Mouse (Mus musculus): ENCODE data around the gene Lexm. TPM values are rescaled to one million over a fixed set of nuclear protein-coding genes. Genes with fewer than 3 reads are reported as not detected.

Lexm gene
- polyA plus RNA-seq, 1 experiment from 2014 or later, result 0.23 TPM

DNA sequence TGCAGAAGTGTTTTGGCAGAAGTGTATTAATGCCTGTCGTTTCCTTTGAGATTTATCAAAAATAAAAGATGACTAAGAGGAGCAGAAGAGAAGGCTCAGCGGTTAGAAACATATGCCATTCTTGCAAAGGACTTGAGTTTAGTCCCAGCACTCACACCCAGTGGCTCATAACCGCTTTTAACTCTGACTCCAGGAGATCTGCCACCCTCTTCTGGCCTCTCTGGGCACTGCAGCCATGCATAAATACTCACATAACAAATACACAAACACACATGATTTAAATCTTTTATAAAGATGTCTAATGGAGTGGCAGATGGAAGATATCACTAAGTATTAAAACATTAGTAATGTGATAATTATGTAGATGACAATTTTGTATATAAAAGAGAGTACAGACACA is 20.8 kb downstream of the Lexm start:
- 56% methylated on average over 3 of the region's 3 CpGs for WGBS
- Histone ChIP-seq H3K4me1 (no peaks in the 10 kb centered on the region), H3K27ac (no peak overlapping the region), H3K4me3 (no peak overlapping the region), H3K36me3 (0 out of 2 replicates have a peak, but pooled peaks cover 2% of the 10 kb centered on the region), H3K9ac (no peak overlapping the region), H3K4me2 (replicated peaks) (no peak overlapping the region), H3K9me3 (no peaks in the 10 kb centered on the region), H3K27me3 (replicated peaks) (no peaks in the 10 kb centered on the region)
- no peak for ATAC-seq (ENCODE audit: low FRiP score, low read depth)

DNA sequence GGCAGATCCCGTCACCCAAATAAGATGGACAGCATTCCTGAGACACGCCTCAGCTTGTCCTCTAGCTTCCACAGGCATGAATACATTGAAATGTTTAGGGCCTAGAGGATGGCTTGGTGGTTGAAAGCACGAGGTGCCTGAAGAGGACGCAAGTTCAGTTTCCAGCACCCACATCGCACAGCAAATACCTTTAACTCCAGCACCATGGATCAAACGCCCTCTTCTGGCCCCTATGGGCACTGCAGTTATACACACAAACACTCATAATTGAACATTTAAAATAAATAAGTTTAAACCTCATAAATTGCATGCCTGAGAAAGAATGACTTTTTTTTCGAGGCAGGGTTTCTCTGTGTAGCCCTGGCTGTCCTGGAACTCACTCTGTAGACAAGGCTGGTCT is 23.4 kb downstream of the Lexm start:
- WGBS, result 62% methylated on average over 7 of the region's 7 CpGs
- H3K9me3 ChIP-seq, result no peaks in the 10 kb centered on the region
- H3K4me1 ChIP-seq, result no peaks in the 10 kb centered on the region
- H3K4me3 ChIP-seq, result no peak overlapping the region
- H3K4me2 ChIP-seq (replicated peaks), result no peak overlapping the region
- no peak for ATAC-seq (ENCODE audit: low FRiP score, low read depth)
- no peaks in the 10 kb centered on the region for H3K27me3 ChIP-seq (replicated peaks)
- peaks cover 19% of the 10 kb centered on the region; the same call in 1 of the 2 replicates for H3K36me3 ChIP-seq
- no peak overlapping the region for H3K9ac ChIP-seq
- no peak overlapping the region for H3K27ac ChIP-seq

DNA sequence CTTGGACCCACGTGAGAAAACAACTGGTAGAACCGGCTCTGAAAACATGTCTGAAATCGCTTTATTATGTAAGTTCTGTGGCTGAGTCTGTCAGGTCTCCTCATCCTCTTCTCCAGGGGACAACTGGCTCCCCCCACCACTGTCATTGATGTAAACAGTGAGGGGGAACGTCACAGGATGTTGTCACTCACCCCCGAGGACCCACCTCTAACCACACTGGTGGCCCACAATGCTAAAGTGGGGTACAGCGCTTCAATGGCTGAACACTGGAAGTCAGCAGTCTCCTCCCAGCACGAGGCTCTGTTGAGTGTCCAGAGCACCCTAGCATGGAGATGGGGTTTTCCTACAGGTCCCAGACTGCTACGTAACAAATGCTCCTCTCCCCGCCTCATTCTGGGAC is 26.2 kb downstream of the Lexm start:
- Histone ChIP-seq H3K4me2 (replicated peaks) (no peak overlapping the region), H3K36me3 (peaks cover 47% of the 10 kb centered on the region), H3K27me3 (replicated peaks) (no peaks in the 10 kb centered on the region), H3K27ac (no peak overlapping the region), H3K4me3 (no peak overlapping the region), H3K4me1 (no peaks in the 10 kb centered on the region), H3K9me3 (no peaks in the 10 kb centered on the region), H3K9ac (no peak overlapping the region)
- 90% methylated on average over 9 of the region's 9 CpGs for WGBS
- no peak for ATAC-seq (ENCODE audit: low FRiP score, low read depth)

DNA sequence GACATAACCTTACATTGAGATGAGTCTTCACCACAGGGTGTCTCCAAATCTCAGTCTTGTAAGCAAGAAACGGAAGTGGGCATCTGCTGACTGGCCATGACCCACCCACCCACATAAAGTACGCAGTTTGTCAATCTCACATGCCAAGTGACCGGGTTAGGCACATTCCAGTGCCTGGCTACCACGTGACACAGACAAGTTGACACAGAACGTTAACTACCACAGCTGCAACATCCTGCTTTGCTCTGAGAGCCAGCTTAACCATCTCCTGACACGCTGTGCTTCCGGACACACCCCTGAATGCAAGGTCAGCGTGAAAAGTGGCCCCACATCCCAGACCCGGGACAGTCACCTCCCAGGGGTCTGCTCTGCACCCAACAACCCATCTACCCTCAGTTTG is 26.9 kb downstream of the Lexm start:
- no peaks in the 10 kb centered on the region for H3K9me3 ChIP-seq
- no peak overlapping the region for H3K27ac ChIP-seq
- H3K36me3 ChIP-seq, result peaks cover 53% of the 10 kb centered on the region
- no peaks in the 10 kb centered on the region for H3K27me3 ChIP-seq (replicated peaks)
- no peak overlapping the region for H3K9ac ChIP-seq
- no peak overlapping the region for H3K4me2 ChIP-seq (replicated peaks)
- no peak overlapping the region for H3K4me3 ChIP-seq
- WGBS, result 77% methylated on average over 9 of the region's 9 CpGs
- no peak for ATAC-seq (ENCODE audit: low FRiP score, low read depth)
- H3K4me1 ChIP-seq, result no peaks in the 10 kb centered on the region

DNA sequence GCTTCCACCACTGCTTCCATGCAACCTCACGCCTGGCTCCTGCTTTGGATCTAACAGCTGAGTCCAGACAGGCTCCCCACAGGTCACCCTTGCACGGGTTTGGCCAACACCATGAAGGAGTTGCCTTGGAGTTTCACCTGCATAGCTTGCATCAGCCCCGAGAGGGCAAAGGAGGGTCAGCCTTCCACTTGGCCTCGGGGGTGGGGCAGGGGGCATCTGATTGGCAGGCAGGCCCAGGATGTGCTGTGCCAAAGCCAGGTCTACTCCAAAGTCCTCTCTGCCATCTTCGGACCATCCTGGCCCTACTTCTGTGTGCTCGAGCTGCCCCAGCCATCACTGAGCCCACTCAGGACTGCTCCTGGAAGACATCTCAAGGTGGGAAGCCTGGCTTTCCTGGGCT is 30.0 kb downstream of the Lexm start:
- no peak overlapping the region for H3K27ac ChIP-seq
- 92% methylated on average over 6 of the region's 6 CpGs for WGBS
- H3K9ac ChIP-seq, result no peak overlapping the region
- peaks cover 82% of the 10 kb centered on the region for H3K36me3 ChIP-seq
- H3K4me2 ChIP-seq (replicated peaks), result no peak overlapping the region
- H3K4me3 ChIP-seq, result no peak overlapping the region
- no peaks in the 10 kb centered on the region for H3K4me1 ChIP-seq
- no peak for ATAC-seq (ENCODE audit: low FRiP score, low read depth)
- no peaks in the 10 kb centered on the region for H3K27me3 ChIP-seq (replicated peaks)
- no peaks in the 10 kb centered on the region for H3K9me3 ChIP-seq

DNA sequence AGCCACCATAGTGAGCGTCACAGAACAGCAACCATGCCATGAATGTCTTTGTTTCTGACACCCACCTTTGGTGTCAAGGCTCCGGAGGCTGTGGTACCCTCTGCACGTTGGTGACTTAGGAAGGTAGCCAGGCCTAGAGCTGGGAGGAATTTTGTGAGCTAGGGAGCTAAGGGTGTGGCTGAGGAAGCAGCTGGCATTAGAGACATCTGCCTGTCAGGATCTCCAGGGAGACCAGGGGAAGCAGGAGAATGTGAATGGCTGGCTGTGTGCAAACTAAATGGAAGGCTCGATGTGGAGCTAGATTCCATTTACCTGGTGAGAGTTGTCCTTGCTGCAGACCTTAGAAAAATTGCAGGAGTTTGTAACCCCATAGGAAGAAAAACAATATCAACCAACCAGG is 32.4 kb downstream of the Lexm start:
- 89% methylated on average over 4 of the region's 4 CpGs for WGBS
- Histone ChIP-seq H3K27ac (no peak overlapping the region), H3K27me3 (replicated peaks) (no peaks in the 10 kb centered on the region), H3K9me3 (no peaks in the 10 kb centered on the region), H3K9ac (no peak overlapping the region), H3K4me1 (no peaks in the 10 kb centered on the region), H3K4me3 (no peak overlapping the region), H3K36me3 (peaks cover 90% of the 10 kb centered on the region), H3K4me2 (replicated peaks) (no peak overlapping the region)
- ATAC-seq (ENCODE audit: low FRiP score, low read depth), result no peak

DNA sequence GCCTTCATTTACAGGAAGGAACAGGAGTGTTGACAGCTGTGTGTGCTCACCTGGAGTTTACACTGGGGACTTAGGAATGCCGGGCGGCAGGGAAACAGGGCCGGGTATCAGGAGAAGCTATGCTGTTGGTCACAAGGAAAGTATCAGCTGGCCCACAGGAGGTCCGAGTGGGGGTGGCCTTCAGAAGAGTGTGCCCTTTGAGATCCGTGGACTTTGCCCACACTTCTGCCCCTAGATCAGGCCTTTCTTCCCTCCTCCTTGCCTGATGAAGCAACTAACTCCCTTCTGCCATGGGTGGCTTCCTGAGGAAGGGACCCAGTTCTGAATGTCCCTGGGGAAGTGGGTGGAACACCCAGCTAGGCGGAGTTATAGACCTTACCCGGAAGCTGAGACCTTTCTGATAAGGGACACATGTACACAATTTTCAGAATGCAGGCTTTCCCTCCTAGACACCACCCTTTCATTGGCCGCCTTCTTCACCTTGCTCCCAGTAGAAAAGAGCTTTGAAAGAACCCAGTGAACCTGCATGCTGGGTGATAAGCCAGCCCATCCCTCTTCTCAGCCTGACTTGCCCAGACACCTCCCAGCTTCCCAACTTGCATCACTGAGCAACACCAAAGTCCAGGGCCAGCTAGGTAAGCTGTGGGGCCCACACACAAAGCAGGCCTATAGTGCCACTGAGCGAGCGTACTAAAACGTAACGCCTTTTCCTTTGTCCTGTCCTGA is 34.5 kb downstream of the Lexm start:
- no peak overlapping the region for H3K4me3 ChIP-seq
- H3K36me3 ChIP-seq, result peaks cover 96% of the 10 kb centered on the region
- H3K4me1 ChIP-seq, result 0 out of 2 replicates have a peak, but pooled peaks cover 2% of the 10 kb centered on the region
- no peak overlapping the region for H3K27ac ChIP-seq
- ATAC-seq (ENCODE audit: low FRiP score, low read depth), result no peak
- no peak overlapping the region for H3K4me2 ChIP-seq (replicated peaks)
- H3K9ac ChIP-seq, result no peak overlapping the region
- 91% methylated on average over 12 of the region's 12 CpGs for WGBS
- no peaks in the 10 kb centered on the region for H3K27me3 ChIP-seq (replicated peaks)
- H3K9me3 ChIP-seq, result no peaks in the 10 kb centered on the region

DNA sequence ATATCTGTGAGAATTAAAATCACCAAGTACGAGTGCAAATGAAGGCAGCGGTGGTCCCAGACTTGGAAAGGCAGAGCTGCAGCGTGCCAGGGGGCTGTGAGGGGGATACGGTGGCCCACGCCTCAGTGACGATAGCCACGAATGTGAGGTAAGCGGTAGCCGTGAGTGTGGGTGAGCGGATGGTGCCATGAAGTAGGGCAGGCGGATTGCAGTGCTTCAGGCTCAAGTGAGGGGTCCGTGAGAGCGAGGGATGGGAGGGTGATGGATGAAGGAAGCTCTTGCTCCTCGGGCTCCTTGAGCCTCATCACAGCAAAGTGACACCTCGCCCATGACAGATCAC is 35.2 kb downstream of the Lexm start:
- peaks cover 96% of the 10 kb centered on the region for H3K36me3 ChIP-seq
- H3K4me2 ChIP-seq (replicated peaks), result no peak overlapping the region
- H3K4me3 ChIP-seq, result no peak overlapping the region
- no peaks in the 10 kb centered on the region for H3K27me3 ChIP-seq (replicated peaks)
- 93% methylated on average over 15 of the region's 15 CpGs for WGBS
- no peak overlapping the region for H3K9ac ChIP-seq
- H3K9me3 ChIP-seq, result no peaks in the 10 kb centered on the region
- no peak for ATAC-seq (ENCODE audit: low FRiP score, low read depth)
- no peak overlapping the region for H3K27ac ChIP-seq
- H3K4me1 ChIP-seq, result 0 out of 2 replicates have a peak, but pooled peaks cover 5% of the 10 kb centered on the region

DNA sequence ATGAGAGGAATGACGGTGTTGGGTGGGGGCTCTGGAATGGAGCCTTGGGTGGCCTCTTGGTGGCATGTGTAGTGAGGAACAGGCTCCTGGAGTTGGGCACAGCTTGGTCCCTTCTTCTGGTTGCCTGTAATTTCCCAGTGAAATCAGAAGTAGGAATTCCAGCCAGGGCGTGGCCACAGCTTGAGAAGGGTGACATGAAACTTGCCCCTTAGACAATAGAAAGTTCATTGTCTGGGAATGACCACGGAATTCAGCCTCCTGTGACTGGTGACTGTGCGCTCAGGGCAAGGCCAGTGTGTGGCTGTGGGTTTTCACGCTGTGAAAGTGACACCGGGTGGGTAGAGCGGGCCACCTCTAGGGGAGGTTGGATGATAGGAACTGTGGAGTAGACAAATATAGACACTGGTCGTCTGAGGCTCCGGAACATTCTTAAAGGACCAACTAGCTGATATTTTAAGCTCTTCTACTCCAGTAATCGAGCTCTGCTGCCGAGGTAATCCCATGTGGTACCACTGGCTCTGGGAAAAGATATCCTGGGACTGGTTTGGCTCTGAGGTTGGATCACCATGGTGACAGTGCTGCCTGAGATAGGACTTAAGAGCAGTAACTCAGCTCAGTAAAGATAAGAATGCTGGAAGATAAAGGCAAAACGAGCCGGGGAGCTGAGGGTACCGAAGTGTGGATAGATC is 35.7 kb downstream of the Lexm start:
- WGBS, result 90% methylated on average over 14 of the region's 14 CpGs
- Histone ChIP-seq H3K27me3 (replicated peaks) (no peaks in the 10 kb centered on the region), H3K36me3 (peaks cover 96% of the 10 kb centered on the region), H3K4me2 (replicated peaks) (no peak overlapping the region), H3K4me1 (0 out of 2 replicates have a peak, but pooled peaks cover 5% of the 10 kb centered on the region), H3K27ac (no peak overlapping the region), H3K4me3 (no peak overlapping the region), H3K9ac (no peak overlapping the region), H3K9me3 (no peaks in the 10 kb centered on the region)
- ATAC-seq (ENCODE audit: low FRiP score, low read depth), result no peak

DNA sequence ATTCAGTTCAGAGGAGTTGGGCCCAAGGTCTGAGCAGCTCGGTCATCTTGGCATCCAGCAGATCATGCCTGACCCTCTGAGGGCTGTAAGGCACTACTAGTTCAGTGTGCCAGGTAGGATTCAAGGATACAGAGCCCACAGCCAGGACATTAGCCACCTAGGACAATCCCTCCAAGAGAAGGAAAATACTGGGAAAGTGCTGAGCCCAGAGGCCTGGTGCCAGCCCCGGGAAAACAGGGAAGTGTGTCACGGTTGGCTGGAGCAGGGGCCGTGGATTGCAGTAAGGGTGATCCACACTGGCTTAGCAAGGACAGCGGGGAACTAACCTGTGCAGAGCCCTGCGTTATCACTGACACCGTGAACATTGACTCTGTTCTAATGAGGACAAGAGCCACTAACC is 39.5 kb downstream of the Lexm start:
- no peak for ATAC-seq (ENCODE audit: low FRiP score, low read depth)
- H3K9me3 ChIP-seq, result no peaks in the 10 kb centered on the region
- H3K36me3 ChIP-seq, result peaks cover 98% of the 10 kb centered on the region
- no peak overlapping the region for H3K4me3 ChIP-seq
- H3K27ac ChIP-seq, result no peak overlapping the region
- H3K9ac ChIP-seq, result no peak overlapping the region
- no peak overlapping the region for H3K4me2 ChIP-seq (replicated peaks)
- H3K27me3 ChIP-seq (replicated peaks), result no peaks in the 10 kb centered on the region
- WGBS, result 84% methylated on average over 7 of the region's 7 CpGs
- H3K4me1 ChIP-seq, result 0 out of 2 replicates have a peak, but pooled peaks cover 5% of the 10 kb centered on the region

DNA sequence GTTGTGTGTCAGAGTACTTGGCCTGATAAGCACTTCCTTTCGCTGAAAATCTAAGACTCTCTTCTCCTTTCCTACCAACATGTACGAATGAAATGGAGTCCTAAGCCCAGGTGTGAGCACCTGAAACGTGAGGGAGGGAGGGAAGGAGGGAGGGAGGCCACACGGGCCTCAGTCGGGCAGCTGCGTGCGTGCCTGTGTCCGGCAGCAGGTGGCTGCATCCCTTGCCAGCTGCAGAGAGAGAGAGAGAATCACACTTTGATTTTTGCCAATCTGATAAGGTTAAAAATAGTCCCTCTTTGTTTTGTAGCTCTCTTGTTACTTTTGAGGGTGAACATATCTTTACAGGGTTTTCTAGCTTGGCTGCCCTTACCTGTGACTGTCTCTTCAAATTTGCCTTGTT is 42.0 kb downstream of the Lexm start:
- Histone ChIP-seq H3K9me3 (no peaks in the 10 kb centered on the region), H3K36me3 (peaks cover 95% of the 10 kb centered on the region), H3K4me3 (no peak overlapping the region)

DNA sequence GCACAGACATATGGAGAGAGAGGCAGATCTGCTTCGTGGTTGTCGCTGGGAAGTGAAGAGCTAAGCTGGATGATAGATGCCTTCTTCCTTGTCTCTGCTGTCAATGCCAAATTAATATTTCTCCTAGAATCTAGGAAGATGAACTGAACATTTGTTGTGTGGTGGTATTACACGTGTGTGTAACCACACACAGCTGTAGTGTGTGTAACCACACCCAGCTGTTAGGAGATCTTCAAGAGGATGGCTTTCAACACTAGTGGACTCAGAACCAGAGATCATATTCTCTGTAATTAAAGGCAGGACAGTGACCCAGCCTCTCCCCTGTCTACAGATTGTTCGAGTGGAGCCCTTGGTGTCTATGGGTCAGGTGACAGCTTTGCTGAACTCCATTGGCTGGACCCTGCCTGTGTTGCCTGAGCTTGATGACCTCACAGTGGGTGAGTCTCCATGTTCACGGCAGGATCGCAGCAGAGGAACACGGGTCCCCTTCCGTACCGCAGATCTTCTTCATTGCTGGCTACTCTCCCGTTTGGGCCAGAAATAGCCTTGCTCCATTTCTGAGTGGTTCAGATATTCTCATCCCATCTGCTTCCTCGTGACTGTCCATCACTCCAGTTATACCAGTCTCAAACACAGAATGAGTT is 45.8 kb downstream of the Lexm start:
- WGBS, result 85% methylated on average over 11 of the region's 11 CpGs
- Histone ChIP-seq H3K9ac (no peak overlapping the region), H3K27me3 (replicated peaks) (no peaks in the 10 kb centered on the region), H3K4me2 (replicated peaks) (no peak overlapping the region), H3K4me1 (no peaks in the 10 kb centered on the region), H3K9me3 (no peaks in the 10 kb centered on the region), H3K27ac (no peak overlapping the region), H3K36me3 (peaks cover 91% of the 10 kb centered on the region), H3K4me3 (no peak overlapping the region)
- no peak for ATAC-seq (ENCODE audit: low FRiP score, low read depth)

More for the DNA sequence above, 42.0 kb downstream of the Lexm start:
- no peak for ATAC-seq (ENCODE audit: low FRiP score, low read depth)
- Histone ChIP-seq H3K9ac (no peak overlapping the region), H3K27me3 (replicated peaks) (no peaks in the 10 kb centered on the region), H3K4me2 (replicated peaks) (no peak overlapping the region), H3K27ac (no peak overlapping the region), H3K4me1 (0 out of 2 replicates have a peak, but pooled peaks cover 5% of the 10 kb centered on the region)
- 89% methylated on average over 8 of the region's 8 CpGs for WGBS

All from neural tube, embryonic 12.5 days (tissue).